Mouse (Mus musculus): ENCODE measurements around the gene Pde1c. TPM values are rescaled to one million over a fixed set of nuclear protein-coding genes. Genes with fewer than 3 reads are reported as not detected.

The Pde1c gene
- polyA plus RNA-seq, 1 experiment from 2014 or later = 1.5 TPM

GRCm38 (mm10) chr6:56035054-56035453, 533.8 kb downstream of the Pde1c start:
- Histone ChIP-seq H3K4me1 (ENCODE audit: control insufficient read depth, insufficient read depth, low read length) (no peaks in the 10 kb centered on the region), H3K27ac (ENCODE audit: low read length) (no peak overlapping the region), H3K4me2 (ENCODE audit: low read depth, low read length) (no peak overlapping the region), H3K27me3 (replicated peaks; ENCODE audit: control insufficient read depth, insufficient read depth, low read length) (no peaks in the 10 kb centered on the region), H3K9ac (ENCODE audit: low read depth, low read length) (no peak overlapping the region), H3K4me3 (ENCODE audit: low read length) (no peak overlapping the region), H3K36me3 (ENCODE audit: control insufficient read depth, insufficient read depth, low read length) (no peaks in the 10 kb centered on the region), H3K9me3 (ENCODE audit: control insufficient read depth, low read length) (no peaks in the 10 kb centered on the region)
- 72% methylated on average over 10 of the region's 10 CpGs for WGBS
- no peak for ATAC-seq

- no peak overlapping the region for H3K9ac ChIP-seq (ENCODE audit: low read depth, low read length)
- no peak overlapping the region for H3K27ac ChIP-seq (ENCODE audit: low read length)
- no peak overlapping the region for H3K4me2 ChIP-seq (ENCODE audit: low read depth, low read length)
- no peak for ATAC-seq
- no peak overlapping the region for H3K4me3 ChIP-seq (ENCODE audit: low read length)
- H3K27me3 ChIP-seq (replicated peaks; ENCODE audit: control insufficient read depth, insufficient read depth, low read length) = no peaks in the 10 kb centered on the region
- H3K36me3 ChIP-seq (ENCODE audit: control insufficient read depth, insufficient read depth, low read length) = no peaks in the 10 kb centered on the region
- no peaks in the 10 kb centered on the region for H3K4me1 ChIP-seq (ENCODE audit: control insufficient read depth, insufficient read depth, low read length)
- no peaks in the 10 kb centered on the region for H3K9me3 ChIP-seq (ENCODE audit: control insufficient read depth, low read length)
- 74% methylated on average over 2 of the region's 2 CpGs for WGBS
Observed at GRCm38 (mm10) chr6:56032231-56032630, 536.7 kb downstream of the Pde1c start.

- H3K27me3 ChIP-seq (replicated peaks; ENCODE audit: control insufficient read depth, insufficient read depth, low read length) = no peaks in the 10 kb centered on the region
- no peak overlapping the region for H3K27ac ChIP-seq (ENCODE audit: low read length)
- no peak overlapping the region for H3K4me2 ChIP-seq (ENCODE audit: low read depth, low read length)
- ATAC-seq = no peak
- WGBS = 54% methylated on average over 5 of the region's 5 CpGs
- H3K9ac ChIP-seq (ENCODE audit: low read depth, low read length) = no peak overlapping the region
- no peak overlapping the region for H3K4me3 ChIP-seq (ENCODE audit: low read length)
- H3K36me3 ChIP-seq (ENCODE audit: control insufficient read depth, insufficient read depth, low read length) = no peaks in the 10 kb centered on the region
- no peaks in the 10 kb centered on the region for H3K9me3 ChIP-seq (ENCODE audit: control insufficient read depth, low read length)
- H3K4me1 ChIP-seq (ENCODE audit: control insufficient read depth, insufficient read depth, low read length) = no peaks in the 10 kb centered on the region
Observed at GRCm38 (mm10) chr6:56029986-56030385, 538.9 kb downstream of the Pde1c start.

- H3K9ac ChIP-seq (ENCODE audit: low read depth, low read length) = no peak overlapping the region
- 81% methylated on average over 5 of the region's 5 CpGs for WGBS
- no peaks in the 10 kb centered on the region for H3K9me3 ChIP-seq (ENCODE audit: control insufficient read depth, low read length)
- no peaks in the 10 kb centered on the region for H3K4me1 ChIP-seq (ENCODE audit: control insufficient read depth, insufficient read depth, low read length)
- no peaks in the 10 kb centered on the region for H3K36me3 ChIP-seq (ENCODE audit: control insufficient read depth, insufficient read depth, low read length)
- H3K27me3 ChIP-seq (replicated peaks; ENCODE audit: control insufficient read depth, insufficient read depth, low read length) = no peaks in the 10 kb centered on the region
- H3K4me3 ChIP-seq (ENCODE audit: low read length) = no peak overlapping the region
- H3K4me2 ChIP-seq (ENCODE audit: low read depth, low read length) = no peak overlapping the region
- no peak for ATAC-seq
- no peak overlapping the region for H3K27ac ChIP-seq (ENCODE audit: low read length)
Observed at GRCm38 (mm10) chr6:56027966-56028365, 540.9 kb downstream of the Pde1c start.

GRCm38 (mm10) chr6:56027318-56027717, 541.6 kb downstream of the Pde1c start:
- H3K4me3 ChIP-seq (ENCODE audit: low read length) = no peak overlapping the region
- 60% methylated on average over 6 of the region's 6 CpGs for WGBS
- no peak overlapping the region for H3K27ac ChIP-seq (ENCODE audit: low read length)
- H3K9ac ChIP-seq (ENCODE audit: low read depth, low read length) = no peak overlapping the region
- H3K4me2 ChIP-seq (ENCODE audit: low read depth, low read length) = no peak overlapping the region
- H3K27me3 ChIP-seq (replicated peaks; ENCODE audit: control insufficient read depth, insufficient read depth, low read length) = no peaks in the 10 kb centered on the region
- ATAC-seq = no peak
- no peaks in the 10 kb centered on the region for H3K4me1 ChIP-seq (ENCODE audit: control insufficient read depth, insufficient read depth, low read length)
- no peaks in the 10 kb centered on the region for H3K9me3 ChIP-seq (ENCODE audit: control insufficient read depth, low read length)
- no peaks in the 10 kb centered on the region for H3K36me3 ChIP-seq (ENCODE audit: control insufficient read depth, insufficient read depth, low read length)

GRCm38 (mm10) chr6:56025533-56025932, 543.4 kb downstream of the Pde1c start:
- ATAC-seq = no peak
- no peaks in the 10 kb centered on the region for H3K9me3 ChIP-seq (ENCODE audit: control insufficient read depth, low read length)
- H3K4me1 ChIP-seq (ENCODE audit: control insufficient read depth, insufficient read depth, low read length) = no peaks in the 10 kb centered on the region
- H3K27me3 ChIP-seq (replicated peaks; ENCODE audit: control insufficient read depth, insufficient read depth, low read length) = no peaks in the 10 kb centered on the region
- H3K9ac ChIP-seq (ENCODE audit: low read depth, low read length) = no peak overlapping the region
- H3K27ac ChIP-seq (ENCODE audit: low read length) = no peak overlapping the region
- no peaks in the 10 kb centered on the region for H3K36me3 ChIP-seq (ENCODE audit: control insufficient read depth, insufficient read depth, low read length)
- 68% methylated on average over 2 of the region's 2 CpGs for WGBS
- H3K4me3 ChIP-seq (ENCODE audit: low read length) = no peak overlapping the region
- H3K4me2 ChIP-seq (ENCODE audit: low read depth, low read length) = no peak overlapping the region

Small RNA genes within 50 kb of the gene (microRNA-seq; reads per million reads assigned to microRNA genes)
- gene Gm44413 = not detected

Other genes starting within 250 kb of the Pde1c start
- gene Lsm5, start 135.6 kb upstream of the Pde1c start, polyA plus RNA-seq (2015; fragmentation: Nextera tagmentation; extraction: Ambion mirVana) = 79.3 and 98.6 TPM in 2 replicates
- gene Avl9, start 145.8 kb upstream of the Pde1c start, polyA plus RNA-seq (2015; fragmentation: Nextera tagmentation; extraction: Ambion mirVana) = 10.0 and 11.8 TPM in 2 replicates
- gene Kbtbd2, start 228.7 kb upstream of the Pde1c start, polyA plus RNA-seq (2015; fragmentation: Nextera tagmentation; extraction: Ambion mirVana) = 17.1 and 19.3 TPM in 2 replicates

Data from intestine, embryonic 16.5 days (tissue).